Mouse (Mus musculus) heart, postnatal 14 days (tissue): ENCODE measurements around the gene Npas3. TPM values are rescaled to one million over a fixed set of nuclear protein-coding genes. Genes with fewer than 3 reads are reported as not detected.

Experiments
- DNase-seq, 2 experiments: peaks; one replicate each; pipeline ENCODE4 v3.0.0; 2021 to 2022
- intact Hi-C: fragments of 180-260 bp; cut with DNase I; formaldehyde crosslinking; loops from one replicate; pipeline ENCODE4 v1.15.1; 2025
- total RNA-seq, 2 experiments: library from RNA; stranded (reverse); gene quantifications; 2 replicates each; pipeline ENCODE4 v1.2.3; 2021

The Npas3 gene
- total RNA-seq, 2 experiments from 2014 or later: 0.90 to 1.1 TPM

DNA sequence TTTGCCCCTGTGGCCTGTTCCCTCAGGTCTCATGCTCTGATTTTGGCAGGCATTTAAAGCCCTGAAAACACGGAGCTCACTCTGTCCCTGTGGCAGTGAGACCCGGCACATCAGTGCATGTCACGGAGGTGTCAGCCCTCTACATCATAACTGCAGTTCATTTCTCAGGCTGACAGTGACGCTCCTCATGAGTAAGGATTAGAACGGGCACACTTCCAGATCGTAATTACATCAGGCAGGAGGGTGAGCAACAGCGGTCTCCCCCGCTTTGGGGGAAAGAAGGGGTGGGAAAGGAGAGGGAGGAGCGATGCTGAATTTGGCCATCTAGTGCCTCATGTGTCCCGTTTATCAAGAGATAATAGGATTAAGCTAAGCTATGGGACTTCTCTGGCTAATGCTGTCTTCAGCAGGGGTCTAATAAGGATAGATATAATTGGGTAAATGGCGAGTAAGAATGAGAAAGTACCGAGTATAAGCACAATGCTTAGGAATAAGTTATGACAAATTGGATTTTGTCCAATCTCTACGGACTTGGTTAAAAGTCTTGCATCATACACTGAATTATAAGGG, 505.0 kb downstream of the Npas3 start:
- DNase-seq: no peak
- intact Hi-C loops: loop anchor here (10.0 kb wide), 1 partner anchor 311 kb away; no protein-coding TSS in a partner anchor

DNA sequence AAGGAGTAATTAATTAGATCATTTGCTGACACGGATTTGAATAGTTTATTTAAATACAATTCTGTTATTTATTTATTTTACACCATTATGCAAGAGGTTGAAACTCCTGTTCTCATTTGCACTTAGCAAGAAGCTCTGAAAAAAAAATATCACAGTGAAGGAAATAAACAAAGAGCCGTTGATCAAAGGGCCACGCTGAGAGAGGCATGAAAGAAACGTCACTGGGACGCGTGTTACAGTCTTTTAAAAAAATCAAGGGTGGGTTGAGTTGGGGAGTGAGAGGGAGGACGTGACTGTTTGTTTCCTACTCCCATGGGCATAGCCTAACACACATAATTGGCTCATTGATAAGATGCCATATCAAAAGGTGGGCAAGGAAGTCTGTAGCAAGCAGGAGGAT, 505.8 kb downstream of the Npas3 start:
- intact Hi-C loops: loop anchor here (10.0 kb wide), 1 partner anchor 311 kb away; no protein-coding TSS in a partner anchor
- DNase-seq: no peak

DNA sequence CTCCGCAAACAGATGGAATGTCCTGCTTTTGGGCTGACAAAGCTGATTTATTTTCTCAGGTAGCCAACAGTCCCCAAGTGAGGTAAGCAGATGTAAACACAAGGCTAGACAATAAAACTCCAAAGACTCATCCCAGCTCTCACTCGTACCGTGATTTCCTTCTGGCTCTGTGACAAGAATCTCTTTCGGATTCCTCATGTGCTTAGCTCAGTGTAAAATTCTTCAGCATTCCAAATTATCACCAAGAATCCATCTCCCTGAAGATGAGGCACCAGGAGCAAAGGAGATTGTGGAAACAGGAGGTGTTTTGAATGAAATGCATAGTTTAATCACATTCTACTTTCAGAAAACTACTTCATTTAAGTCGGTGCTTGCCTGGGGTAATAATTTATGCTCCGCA, 509.2 kb downstream of the Npas3 start:
- intact Hi-C loops: loop anchor here (10.0 kb wide), 1 partner anchor 307 kb away; no protein-coding TSS in a partner anchor
- DNase-seq: no peak

DNA sequence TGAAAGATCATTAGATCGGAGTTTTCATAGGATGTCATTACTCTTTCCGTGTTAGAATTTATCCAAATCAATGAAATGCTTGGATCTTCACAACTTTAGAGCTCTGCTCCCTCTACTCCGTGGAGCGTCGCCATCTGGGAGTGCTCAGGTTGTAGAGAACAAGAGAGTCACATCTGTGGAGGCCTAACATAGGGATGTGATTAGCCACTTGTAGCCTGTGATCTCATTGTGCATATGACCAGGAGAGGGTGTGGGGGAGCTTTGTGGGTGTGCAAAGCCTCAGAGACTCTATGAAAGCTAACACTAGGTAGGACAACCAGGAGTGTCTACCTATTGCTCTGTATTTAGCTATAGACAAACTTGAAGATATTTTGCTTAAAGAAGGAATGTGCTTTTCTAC, 509.9 kb downstream of the Npas3 start:
- intact Hi-C loops: loop anchor here (10.0 kb wide), 1 partner anchor 306 kb away; no protein-coding TSS in a partner anchor
- no peak for DNase-seq

DNA sequence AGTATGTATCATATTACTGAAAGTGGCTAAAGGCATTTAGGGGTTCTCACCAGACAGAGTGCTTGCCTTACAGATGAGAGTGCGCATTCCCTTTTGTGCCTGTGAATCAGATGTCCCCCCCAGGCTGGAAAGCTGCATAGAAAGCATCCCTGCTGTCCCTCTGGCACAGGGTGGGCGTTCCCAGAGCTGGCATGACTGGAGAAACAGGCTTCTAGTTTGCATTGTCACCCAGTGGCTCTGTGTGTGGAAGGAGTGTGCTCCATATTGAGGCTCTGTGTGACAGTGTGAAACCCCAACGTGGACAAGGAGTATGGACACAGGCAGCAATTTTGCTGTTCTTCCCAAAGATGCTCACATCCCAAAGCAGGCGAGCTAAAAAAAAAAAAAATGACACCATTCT, 515.7 kb downstream of the Npas3 start:
- DNase-seq: no peak
- intact Hi-C loops: no loop called here

DNA sequence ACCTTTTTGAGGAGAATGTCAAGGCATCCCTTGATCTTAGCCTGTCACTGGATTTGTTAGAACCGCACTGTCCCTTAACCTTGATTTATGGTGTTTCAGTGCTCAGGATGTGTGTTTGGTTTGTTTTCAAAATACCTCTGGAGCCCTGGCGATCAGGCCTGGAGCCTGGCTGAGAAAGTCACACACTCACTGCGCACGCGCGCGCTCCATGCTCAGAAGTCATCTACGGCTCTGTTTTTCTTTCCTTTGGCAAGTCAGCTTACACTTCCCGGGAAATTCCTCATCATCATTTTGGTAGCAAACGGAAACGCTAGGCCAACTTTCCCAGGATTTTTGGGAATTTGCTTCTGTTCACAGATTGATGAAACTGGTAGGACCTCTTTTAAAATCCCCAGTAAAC, 519.9 kb downstream of the Npas3 start:
- DNase-seq: peak; percentile 12 to 21
- intact Hi-C loops: no loop called here

DNA sequence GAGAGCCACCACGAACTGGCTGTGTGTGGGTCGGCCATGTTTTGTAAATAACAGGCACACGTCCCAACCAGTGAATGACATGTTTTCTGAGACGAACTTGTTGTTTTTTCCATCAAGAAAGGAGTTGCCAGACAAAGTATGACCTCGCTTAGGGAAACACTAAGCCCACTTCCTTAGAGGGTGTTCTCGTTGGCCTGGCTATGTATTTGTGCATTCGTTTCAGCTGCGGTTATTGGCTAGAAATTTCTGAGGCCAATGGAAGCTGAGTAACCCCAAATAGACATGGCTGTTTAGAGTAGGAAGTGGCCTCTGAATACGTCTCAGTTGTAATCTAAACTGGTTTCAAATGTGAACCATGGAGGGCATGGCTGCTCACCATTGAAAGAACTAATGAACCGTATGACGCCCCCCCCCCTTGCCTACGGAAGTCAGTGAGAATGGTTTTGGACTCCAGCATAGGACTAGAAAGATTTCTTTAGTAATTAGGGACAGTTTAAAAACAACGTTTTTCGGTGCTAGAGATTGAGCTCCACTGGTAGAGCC, 523.0 kb downstream of the Npas3 start:
- no peak for DNase-seq

DNA sequence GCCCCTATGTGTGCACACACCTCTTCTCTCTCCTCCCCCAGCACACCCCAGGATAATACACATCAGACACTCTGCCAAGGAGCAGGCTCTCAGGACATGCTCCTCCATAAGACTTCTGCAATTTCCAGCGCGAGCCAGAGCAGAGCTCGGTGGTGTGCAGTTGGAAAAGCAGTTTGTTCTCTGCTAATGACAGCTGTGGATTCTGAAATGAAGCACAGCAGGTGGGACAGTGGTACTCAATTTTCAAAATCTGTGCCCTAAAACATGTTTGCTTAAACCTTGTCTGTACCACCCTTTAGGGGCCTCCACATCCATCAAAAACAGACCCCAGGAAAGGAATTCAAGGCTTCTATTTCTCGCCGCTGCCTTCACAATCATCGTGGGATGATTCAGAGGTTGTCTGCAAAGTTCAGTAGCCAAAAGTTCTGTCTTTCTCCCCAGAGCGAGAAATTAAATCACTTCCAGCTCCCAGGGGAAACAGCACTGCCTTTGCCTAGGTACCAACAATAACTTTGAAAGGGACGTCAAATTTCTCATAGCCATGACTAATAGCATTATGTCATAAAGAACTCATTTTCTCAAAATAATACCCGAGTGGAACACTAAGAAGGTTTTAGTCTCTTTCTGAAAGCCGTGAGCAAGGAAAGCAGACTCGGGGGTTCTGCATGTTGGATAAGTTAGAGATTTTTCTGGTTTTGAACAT, 533.5 kb downstream of the Npas3 start:
- intact Hi-C loops: no loop called here

More for the DNA sequence above, 523.0 kb downstream of the Npas3 start:
- intact Hi-C loops: no loop called here

DNA sequence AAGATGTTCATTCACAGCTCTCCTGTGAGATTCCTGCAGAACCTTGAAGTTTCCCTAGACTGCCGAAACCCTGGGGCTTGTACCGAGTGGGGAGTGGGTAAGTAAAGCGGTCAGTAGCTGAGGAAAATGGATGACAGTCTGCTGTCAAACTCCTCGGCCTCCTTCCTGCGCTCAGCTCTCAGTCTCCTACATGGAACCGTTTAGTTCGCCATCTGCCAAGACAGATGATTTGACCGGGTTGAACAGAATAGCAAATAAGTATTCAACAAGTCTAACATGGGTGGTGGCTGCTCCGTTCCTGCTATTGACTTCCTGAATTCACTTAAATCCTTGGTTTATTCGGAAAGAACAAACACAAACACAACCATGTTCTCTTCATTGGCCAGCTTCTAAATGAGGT, 541.0 kb downstream of the Npas3 start:
- DNase-seq: no peak
- intact Hi-C loops: no loop called here

More for the DNA sequence above, 533.5 kb downstream of the Npas3 start:
- no peak for DNase-seq

DNA sequence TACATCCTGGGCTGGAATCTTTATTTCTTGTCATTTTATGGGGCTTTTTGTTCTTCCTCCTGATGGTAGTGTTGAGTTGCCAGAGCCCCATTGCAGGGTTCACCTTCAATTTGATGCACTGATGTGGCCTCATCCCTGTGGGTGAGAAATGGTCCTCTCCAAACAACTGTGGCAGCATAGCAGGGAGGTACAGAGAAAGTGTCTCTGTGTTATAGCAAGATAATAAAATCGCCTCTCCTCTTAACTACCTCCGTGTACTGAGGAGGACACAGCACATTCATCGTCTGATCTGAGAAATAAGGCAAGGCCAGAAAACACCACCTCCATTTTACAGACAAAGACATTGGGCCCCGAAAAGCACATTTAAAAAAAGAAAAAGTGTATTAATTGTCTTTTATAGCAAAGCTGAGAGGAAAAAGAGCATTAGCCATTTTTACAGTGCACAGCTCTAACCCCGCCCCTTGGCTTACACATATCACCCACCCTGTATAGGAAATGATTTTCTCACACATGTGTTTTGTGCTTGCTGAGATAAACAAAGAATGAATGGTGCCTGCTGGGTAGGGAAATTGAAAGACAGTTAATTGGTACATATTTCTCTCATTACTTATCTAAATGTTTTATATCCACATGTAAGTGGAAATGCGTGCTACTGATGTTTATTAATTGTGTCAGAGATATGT, 546.4 kb downstream of the Npas3 start:
- intact Hi-C loops: no loop called here
- DNase-seq: no peak

DNA sequence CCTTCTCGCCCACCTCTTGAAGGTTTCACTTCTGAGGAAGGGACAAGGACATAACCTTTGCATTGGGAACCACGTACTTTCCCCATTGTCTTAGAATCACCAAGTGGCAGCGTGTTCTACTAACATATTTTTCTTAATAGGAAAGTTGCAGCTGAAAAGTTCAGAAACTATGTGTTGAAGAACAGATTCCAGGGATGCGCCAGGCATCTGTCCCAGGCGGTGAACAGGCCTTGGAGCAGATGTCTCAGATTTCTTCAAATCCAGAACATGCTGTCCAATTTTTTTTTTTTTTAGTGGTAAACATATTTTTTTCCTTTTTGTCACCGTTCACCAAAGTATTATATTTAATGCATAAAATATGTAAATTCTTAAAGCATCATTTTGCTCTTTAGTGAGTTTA, 553.4 kb downstream of the Npas3 start:
- intact Hi-C loops: no loop called here
- no peak for DNase-seq

DNA sequence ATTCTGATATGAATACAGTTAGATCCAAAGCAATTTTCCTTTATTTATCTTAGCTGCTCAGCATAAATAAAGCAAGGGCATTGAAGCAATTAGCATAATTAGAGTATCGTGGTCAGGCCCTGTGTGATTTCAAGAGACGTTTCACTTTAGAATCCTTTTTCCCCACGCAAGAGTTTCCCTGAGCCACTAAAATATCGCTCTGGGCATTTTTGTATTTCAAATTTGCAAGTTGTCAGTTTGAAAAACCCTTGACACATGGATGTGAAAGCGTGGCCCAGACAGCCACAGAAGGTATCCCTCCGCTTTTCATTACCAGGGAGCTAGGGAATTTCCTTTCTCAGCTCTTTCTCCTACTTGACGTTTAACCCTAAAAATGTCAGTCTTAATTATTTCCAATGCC, 553.9 kb downstream of the Npas3 start:
- intact Hi-C loops: no loop called here
- DNase-seq: no peak

DNA sequence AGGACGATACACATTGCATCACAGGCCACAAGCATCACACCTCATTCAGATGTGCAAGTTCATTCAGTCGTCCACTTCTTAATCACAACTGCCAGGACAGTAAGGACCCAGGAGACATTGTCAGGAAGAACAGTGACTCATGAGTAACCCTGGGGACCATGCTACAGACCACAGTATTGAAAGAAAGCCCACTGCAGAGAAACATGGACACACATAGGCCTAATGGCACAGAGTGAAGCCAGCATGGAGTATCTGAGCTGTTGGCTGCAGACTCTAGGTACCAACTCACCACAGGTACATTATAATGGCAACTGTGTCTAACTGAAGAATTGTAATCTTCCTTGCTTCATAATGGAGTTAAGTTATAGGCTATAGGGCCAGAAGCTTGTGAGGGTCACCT, 561.6 kb downstream of the Npas3 start:
- DNase-seq: no peak
- intact Hi-C loops: no loop called here

DNA sequence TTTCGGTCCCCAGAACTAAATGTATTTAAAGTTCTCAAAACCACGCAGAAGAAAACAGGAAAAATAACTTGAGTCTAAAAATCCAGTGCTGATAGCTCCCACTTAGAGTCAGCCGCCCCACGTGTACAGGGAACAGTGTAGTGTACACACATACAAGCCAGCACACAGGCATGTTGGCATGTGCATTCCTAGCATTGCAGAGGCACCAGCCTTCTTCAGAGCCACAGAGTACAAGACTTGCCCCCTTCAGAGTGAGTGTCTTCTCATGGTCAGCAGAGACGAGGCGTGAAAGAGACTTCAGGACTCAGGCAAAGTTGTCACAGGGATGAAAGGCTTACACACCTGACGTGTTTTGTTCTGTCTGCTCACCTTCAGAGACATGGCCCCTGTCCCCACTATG, 565.8 kb downstream of the Npas3 start:
- no peak for DNase-seq
- intact Hi-C loops: no loop called here

DNA sequence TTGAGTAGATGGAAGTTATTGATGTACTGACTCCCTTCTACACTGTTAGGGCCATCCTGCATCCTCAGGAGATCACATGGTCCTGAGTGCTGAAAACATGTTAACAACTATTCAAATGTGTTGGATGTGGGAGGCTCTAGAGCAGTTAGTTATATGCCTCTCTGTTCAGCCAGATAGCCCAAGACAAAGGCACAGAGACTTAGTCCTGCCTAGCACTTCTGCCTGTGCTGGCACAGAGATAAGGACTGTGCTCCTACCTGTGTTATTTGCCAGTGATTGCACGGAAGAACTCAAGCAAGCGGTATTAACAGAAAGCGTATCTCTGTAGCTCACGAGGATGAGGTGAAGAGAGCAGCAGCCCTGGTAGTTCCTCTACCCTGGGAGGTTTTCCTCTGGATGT, 571.5 kb downstream of the Npas3 start:
- intact Hi-C loops: no loop called here
- no peak for DNase-seq

DNA sequence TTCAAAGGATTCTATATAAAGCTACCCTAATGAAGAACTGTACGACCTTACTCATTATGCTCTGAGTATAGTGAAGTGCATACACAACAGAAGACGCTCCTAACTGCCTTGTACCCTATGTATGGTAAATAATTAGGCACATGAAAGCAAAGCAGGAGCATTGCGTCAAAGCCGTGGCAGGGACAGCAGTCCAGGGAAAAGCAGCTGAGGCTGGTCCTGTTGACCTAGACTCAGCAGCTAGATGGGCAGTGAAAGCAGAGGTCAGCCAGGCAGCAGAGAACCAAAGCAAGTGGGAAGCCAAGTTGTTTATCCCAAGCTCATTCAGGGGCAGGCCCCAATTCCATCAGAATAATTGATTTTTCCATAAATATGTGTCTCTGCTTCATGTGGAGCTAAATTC, 574.4 kb downstream of the Npas3 start:
- intact Hi-C loops: no loop called here

DNA sequence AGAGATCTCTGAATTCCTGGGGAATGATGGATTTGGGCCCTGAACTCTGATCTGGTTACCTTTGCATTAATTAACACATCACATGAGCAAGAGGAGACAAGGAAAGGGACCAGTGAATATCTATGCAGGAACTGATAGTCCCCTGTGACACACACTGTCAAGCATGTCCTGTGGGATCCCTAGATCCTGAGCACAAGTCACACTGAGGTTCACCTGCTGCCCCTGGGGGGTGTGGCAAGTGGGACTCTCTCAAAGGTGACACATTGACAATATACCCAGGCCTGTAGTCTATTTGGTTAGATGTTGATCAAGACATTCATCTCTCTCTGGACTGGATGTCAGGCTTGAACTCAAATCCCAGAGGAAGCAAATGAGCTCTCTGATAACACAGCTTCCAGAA, 576.8 kb downstream of the Npas3 start:
- no peak for DNase-seq
- intact Hi-C loops: no loop called here

More for the DNA sequence above, 574.4 kb downstream of the Npas3 start:
- DNase-seq: no peak

DNA sequence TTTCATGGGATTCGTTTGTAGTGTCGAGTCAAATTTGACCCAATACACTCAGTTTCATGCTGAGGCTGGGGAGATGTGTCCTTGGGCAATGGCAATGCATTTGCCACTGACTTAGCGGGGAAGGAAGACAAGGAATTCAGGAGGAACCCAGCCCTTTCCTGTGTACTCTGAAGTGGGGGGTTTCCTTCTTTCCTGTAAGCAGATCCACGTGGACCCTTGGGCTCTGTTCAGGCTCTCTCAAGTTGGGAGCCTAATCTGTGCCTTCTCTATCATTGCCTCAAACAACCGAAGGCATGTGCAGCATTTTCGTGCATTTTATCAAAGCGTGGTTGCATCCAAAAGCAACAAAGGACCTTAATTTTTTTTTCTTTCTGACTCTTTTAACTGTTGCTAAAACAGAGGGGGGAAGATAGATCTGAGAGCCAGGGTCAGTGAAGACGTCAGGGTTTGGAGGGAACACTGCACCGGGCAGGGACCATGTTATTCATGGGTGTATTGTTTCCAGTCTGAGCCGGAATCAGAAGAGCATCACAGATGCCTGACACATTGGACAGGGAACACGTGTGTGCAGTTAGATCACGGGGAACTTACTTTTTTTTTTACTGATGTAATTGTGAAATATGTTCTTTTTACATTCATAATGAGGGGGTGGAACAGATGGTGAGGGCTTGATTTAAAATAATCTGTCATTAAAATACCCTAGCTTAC, 577.6 kb downstream of the Npas3 start:
- DNase-seq: no peak
- intact Hi-C loops: no loop called here

DNA sequence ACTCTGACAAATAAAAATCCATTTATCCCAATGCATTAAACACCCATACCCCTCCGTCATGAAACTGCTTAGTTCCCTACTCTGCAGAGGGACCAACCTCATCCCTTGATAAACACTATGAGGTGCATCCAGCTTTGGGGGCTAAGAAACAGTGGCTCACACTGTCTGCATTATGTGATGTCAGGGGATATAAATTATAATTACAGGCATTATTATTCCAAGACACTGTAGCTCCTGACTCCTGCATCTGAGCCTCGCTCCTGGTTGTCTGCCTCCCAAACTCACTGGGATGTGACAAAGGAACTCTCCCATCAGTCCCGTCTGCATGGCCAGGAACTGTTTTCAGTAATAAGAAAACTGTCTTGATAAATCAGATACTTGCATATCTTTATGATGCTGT, 578.3 kb downstream of the Npas3 start:
- intact Hi-C loops: no loop called here
- no peak for DNase-seq

DNA sequence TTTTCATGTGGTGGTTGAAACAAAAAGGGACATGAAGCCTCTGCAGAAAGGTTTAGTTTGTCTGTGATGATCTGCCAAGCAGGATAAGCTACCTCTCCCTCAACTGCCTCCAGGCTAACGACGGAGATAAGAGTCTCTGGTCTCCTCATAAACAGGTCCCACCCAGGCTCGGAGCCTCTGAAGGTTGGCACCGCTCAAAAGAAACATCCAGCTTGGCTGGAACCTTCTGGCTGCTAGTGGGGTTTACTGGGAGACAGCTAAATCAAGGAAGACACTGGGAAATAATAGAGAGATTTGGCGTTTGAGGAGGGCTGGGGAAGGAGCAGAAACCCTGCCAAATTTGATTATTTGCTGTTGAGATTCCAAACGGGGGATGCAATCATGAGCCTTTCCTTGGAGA, 584.1 kb downstream of the Npas3 start:
- DNase-seq: no peak
- intact Hi-C loops: no loop called here

DNA sequence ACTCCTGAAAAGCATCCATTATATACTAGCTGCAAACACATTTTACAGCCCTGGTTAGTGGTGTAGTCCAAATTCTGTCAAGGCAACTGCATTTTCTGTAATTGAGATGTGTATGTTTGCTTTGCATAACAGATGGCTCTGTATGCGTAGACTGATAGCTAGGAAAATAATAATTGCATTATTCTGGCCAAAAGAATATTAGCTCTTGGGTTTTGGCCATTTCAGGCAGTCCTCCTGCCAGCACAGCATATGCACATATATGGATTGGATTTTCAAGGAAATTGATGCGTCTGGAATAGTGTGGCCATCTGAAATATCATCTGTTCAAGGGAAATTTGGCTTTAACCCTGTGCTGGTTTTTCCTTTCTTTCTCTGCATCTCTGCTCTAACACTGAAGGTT, 584.9 kb downstream of the Npas3 start:
- no peak for DNase-seq
- intact Hi-C loops: no loop called here
